Mouse (Mus musculus) heart, postnatal 25 days (tissue): ENCODE data around the gene Slc9a9. TPM values are rescaled to one million over a fixed set of nuclear protein-coding genes. Genes with fewer than 3 reads are reported as not detected.

Source experiments
- DNase-seq: peaks from one replicate; pipeline ENCODE4 v3.0.0; 2022; ENCODE audit warnings: low spot score
- intact Hi-C: fragments of 180-260 bp; cut with DNase I; formaldehyde crosslinking; loops from one replicate; pipeline ENCODE4 v1.15.1; 2025
- microRNA-seq: library from miRNA; unstranded; fragments of <30 nt; microRNA quantifications from one replicate; pipeline ENCODE4 v1.2.0, GENCODE M21; 2022
- total RNA-seq, 2 experiments: library from RNA; stranded (reverse); gene quantifications; 2 replicates each; pipeline ENCODE4 v1.2.3; 2021

Gene Slc9a9
- total RNA-seq, 2 experiments from 2014 or later: 2.2 to 2.6 TPM

DNA sequence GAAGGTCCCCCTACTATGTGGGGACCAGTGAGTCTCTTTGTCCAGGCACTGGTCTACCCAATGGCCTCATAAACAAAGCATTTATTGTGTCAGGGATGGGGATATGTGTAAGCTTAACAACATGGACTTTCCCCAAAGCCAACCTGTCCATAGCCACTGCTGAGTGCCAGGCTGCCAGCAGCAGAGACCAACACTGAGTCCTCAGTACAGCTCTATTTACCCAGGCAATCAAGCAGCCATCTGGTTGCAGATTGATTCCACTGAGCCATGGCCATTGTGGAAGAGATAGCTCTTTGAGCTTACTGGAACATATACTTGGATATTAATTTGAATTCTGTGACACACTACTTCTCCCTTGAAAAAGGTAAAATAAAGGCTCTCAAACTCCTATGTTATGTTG, 570.2 kb downstream of the Slc9a9 start:
- no peak for DNase-seq
- intact Hi-C loops: no loop called here

DNA sequence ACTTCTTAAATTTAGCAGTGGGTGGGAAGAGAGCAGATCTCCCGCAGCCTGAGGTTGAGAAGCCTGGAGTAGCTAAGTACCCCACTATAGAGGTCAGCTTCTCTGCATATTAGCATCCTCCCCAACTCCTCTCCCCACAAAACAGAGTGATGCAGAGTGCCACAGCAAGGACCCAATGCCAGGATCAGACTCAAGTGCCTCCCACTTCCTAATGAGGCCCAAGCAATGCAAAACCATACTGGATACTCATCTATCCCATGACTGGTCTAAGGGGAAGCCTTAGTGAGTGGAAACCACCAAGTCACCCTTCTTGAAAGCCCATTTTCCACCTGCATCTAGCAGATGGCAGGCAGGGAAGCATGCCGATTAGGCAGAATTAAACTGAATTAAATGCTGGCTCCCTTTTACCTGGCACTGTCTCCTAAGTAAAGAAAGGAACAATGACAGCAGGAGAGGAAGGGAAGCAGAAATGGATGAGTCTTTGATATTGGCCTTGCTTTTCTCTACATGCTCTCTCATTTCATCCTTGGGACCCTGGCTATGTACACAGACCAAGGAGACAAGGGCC, 573.0 kb downstream of the Slc9a9 start:
- DNase-seq: no peak
- intact Hi-C loops: no loop called here

DNA sequence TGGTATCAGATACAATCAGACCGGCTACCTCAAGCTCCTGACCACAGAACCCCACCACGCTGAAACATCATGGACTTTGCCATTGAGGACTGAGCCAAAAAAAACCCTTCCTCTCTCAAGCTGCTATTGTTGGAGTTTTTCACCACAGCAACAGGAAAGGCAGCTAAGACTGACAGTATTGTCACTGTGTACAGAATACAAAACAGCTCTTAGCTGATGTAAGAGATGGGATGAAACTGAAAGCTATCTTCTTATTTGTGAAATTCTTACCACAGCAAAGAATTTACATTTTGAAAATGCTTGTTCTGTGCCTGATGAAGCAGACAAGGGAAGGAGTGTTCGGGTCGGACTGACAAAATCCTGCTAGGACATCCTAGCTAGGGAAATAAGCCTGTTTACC, 584.5 kb downstream of the Slc9a9 start:
- DNase-seq: no peak
- intact Hi-C loops: no loop called here

DNA sequence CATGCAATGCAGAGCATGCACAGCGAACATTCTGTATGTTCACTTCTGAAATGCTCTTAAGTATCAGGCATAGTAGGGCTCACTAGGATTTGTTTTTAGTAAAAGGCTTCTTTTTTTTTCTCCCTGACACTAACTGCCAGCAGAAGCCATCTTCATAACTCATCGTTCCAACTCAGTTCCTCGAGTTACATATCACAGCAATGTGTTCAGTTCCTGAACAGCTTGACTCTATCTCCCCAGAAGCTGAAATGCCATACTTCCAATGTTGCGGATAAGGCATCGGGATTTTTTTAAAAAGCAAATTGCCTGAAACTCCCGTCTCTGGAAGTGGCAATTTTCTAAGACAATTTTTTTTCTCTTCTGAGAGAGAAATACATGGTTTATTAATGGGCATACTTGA, 586.1 kb downstream of the Slc9a9 start:
- no peak for DNase-seq
- intact Hi-C loops: no loop called here

DNA sequence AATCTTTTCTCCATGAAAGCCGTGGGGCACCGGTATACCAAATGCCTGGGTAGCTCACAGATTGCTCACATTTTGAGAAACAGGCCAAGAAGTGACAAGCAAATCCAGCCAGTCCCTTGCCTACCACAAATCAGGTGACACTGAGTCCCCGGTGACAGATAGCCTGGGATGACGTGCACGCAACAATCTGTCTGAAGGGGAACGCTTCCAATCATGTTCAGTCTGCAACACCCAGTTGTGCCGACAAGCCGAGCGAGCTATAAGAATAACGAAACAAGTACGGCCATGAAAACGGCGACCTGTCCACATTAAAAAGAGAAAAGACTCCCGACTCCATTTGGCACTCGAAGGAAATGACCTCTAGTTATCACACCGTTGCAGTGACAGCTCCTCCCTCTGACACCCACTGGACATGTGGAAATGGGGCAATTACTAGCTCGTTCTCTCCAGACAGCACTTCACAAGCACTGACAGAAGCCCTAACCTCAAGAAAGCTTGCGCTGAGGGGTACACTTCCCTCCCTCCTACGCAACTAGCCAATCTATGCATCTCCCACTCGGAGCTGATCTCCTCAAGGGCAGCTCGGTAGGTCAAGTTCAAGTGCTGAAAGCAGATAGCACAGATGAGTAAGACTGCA, 587.1 kb downstream of the Slc9a9 start:
- DNase-seq: no peak
- intact Hi-C loops: no loop called here

DNA sequence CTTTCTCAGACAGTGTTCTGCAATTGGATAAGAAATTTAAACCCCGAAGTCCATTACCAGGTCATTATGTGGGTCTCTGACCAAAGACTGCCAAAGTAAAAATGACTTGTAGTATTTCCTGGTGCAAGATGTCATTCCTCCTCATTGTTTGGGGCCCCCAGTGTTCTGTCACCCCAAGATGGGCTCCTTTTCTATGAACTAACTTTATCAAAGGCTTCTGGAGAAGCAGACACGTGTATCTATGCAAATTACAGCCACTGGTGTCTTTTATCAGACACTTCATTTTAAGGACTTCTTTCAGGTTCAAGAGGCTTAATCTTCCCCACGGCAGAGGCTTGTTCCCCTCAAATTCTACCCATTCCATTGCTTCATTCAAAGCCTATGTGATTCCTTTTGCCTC, 593.1 kb downstream of the Slc9a9 start:
- DNase-seq: no peak
- intact Hi-C loops: no loop called here

DNA sequence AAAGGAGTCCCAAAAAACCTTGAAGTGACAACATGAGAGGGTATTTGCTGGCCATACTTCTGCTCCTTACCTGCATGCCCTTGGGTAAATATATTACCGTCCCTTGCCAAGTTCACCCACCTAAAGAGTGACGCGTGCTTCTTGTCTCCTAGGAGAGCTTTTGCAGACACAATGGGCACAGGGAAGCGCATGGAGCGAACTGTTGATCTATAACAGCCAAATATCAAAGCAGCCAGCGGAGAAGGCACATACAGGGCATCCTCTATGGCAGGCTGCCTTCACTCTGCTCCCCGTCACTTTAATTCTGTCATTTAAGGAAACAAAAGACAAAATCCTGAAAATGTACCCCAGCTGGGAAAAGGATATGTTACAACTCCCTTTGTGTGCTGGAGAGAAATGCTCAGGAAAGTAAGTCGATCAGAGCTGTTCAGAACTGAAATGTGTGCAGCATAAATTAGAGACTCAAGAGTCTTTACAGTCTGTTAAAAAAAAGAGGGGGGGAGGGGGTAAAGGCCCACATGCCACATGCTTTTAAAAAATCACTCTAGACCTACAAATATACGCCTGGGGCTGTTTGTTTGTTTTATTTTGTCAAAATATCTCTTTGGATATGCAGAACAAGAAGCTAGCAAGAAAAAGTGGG, 594.3 kb downstream of the Slc9a9 start:
- intact Hi-C loops: no loop called here
- DNase-seq: no peak

DNA sequence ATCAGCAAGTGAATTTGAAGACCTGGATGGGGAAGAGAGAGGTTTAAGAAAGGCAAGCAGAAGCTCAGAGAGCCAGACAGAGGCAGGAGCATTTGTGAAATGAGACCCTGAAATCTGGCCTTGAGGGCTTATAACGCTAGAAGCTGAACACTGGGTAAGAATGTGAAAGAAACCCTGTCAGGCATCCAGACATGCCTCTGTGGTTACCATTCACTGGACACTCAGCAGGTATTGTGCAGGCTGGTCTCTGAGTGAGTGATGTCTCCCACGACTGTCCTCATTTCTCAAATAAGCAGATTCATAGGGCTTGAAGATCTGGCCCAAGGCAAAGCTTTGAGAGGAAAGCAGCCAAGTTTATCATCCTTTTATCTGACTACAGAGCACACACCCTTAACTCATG, 596.5 kb downstream of the Slc9a9 start:
- DNase-seq: no peak
- intact Hi-C loops: no loop called here

DNA sequence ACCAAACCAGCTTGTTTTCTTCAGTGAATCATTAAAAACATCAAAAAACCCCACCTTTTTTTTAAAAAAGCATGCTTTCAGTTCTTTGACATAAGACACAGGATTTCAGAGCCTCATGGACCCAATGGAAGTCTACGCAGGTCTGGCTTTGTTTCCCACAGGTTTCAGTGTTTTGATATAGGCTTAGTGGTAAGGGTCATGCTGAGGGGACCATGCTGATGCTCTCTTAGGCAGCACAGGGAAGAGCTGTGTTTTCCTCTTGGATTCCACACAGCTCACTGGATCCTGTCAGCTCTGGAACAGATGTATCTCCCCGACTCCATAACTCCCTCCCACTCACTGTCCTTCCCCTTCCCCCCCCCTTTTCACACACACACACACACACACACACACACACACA, 597.2 kb downstream of the Slc9a9 start:
- intact Hi-C loops: no loop called here
- no peak for DNase-seq

DNA sequence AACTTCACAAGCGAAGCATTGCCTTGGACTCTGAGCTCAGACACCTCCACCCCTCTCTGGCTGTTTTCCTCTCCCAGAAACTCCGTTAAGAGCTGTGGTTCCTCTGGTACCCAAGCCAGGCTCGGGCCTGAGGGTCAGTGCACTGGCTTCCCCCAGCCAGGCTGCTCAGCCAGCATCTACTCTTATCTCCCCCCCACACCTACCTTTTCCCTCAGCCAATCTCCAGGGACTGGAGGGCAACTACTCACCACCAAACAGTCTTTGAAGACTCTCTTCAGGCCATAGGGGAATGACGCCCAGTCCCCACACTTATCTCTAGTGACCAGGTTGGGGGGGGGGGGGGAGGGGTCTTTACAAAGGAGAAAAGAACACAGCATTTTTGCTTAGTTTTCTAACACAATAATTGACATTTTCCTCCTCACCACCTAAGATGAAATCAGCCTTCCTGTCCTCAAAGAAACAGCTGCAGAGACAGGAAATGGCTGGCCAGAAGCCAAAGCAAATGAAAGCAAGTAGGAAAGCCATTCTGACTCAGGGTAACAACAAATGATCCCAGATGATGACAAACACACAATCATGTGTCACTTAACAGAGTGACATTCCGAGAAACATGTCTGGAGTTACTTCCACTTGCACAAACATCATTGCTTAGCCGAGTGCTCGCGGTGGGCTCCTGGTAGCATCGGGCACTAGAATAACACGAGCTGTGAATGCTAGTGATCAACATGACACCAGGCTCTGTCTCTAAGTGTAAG, 610.1 kb downstream of the Slc9a9 start:
- DNase-seq: peak; percentile 9
- intact Hi-C loops: loop anchor here (5.0 kb wide), 1 partner anchor 87 kb away; no protein-coding TSS in a partner anchor

Small RNAs within 50 kb of the gene (microRNA-seq; reads per million reads assigned to microRNA genes)
- not detected for gene Mir7656

Other genes with a start within 250 kb of the Slc9a9 start
- 10 to 100 TPM; 31.6 to 32.5 TPM for gene 1190002N15Rik, start 131.8 kb upstream of the Slc9a9 start, total RNA-seq